Mouse (Mus musculus) bone marrow macrophage, adult 2 months (primary cell): Measurements from ENCODE around the gene Hoxa1.

Experiments
- CTCF ChIP-seq: IDR thresholded peaks from 2 replicates; pipeline ENCODE4 v1.5.1; 2012; ENCODE audit warnings: low read depth, mild to moderate bottlenecking, low read length, moderate library complexity
- POLR2A ChIP-seq: IDR thresholded peaks from 2 replicates; pipeline ENCODE4 v1.6.1; 2012; ENCODE audit warnings: mild to moderate bottlenecking, low read depth, low read length, borderline replicate concordance

DNA sequence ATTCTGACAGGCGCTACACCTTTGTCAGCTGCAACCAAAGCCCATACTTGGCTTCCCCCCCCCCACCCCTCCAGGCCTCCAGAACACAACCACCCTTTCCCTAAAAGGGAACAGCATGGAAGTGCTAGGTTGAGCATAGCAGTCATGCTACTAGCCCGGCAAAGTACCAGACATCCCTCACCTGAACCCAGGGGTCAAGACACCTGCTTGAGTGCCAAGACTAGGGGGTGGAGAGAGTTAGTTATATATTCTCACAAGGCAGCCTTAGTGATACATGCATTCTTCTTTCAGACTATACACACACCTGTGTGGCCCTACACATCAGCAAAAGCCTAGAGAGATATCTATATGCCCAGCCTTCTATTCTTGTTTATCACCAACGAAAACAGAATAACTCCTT lies 27.7 kb upstream of the Hoxa1 start:
- TF ChIP-seq CTCF = no peak
- TF ChIP-seq POLR2A = no peak
